In genomic region chr19:10291896-10292490, GRCm38 (mm10) we compare ENCODE assay signal across 23 mouse cellular contexts. TPM values are rescaled to one million over a fixed set of nuclear protein-coding genes. Genes with fewer than 3 reads are reported as not detected.
DNase-seq lines count a peak whose midpoint lies in the region; ATAC-seq lines count a peak whose summit lies in the region.
"Had no signal": no experiment of that assay in that cellular context is flagged by ENCODE, and none has a peak within 500 bp of the region (broad histone marks: within the 10 kb centered on the region; RNA-seq: fewer than 3 reads in every experiment).

No protein-coding gene starts in this region.

- no peak overlapping the region for H3K27ac ChIP-seq in kidney, embryonic 14.5 days (ENCODE audit: low read depth, low read length)
- H3K27ac ChIP-seq in intestine, embryonic 16.5 days (ENCODE audit: low read length) = peak overlapping the region; percentile 62
- no peak overlapping the region for H3K27ac ChIP-seq in forebrain, embryonic 14.5 days (ENCODE audit: low read depth, low read length)
- H3K27ac ChIP-seq: embryonic facial prominence, embryonic 13.5 days had no signal

- no peak overlapping the region for H3K4me2 ChIP-seq in kidney, embryonic 14.5 days (replicated peaks; ENCODE audit: low read depth, low read length)
- no peak overlapping the region for H3K4me2 ChIP-seq in intestine, embryonic 16.5 days (ENCODE audit: low read depth, low read length)
- H3K4me2 ChIP-seq in forebrain, embryonic 14.5 days (ENCODE audit: low read length) = no peak overlapping the region
- H3K4me2 ChIP-seq: embryonic facial prominence, embryonic 13.5 days; midbrain, embryonic 11.5 days had no signal

- WGBS in kidney, embryonic 14.5 days = 44% methylated on average over 9 of the region's 9 CpGs
- 46% methylated on average over 9 of the region's 9 CpGs for WGBS in intestine, embryonic 16.5 days
- WGBS in forebrain, embryonic 14.5 days = 85% methylated on average over 9 of the region's 9 CpGs

- DNase-seq in kidney, postnatal 10 days = no peak
- DNase-seq in NIH3T3 (ENCODE audit: low read depth) = peak; percentile 52
- peak; percentile 36 for DNase-seq in lung, postnatal 25 days (ENCODE audit: low spot score)
- no peak for DNase-seq in left cerebral cortex, adult 9 months (ENCODE audit: low spot score in 2 of 2)
- DNase-seq in forebrain, embryonic 14.5 days (ENCODE audit: low spot score) = no peak
- no peak for DNase-seq in heart, adult 18-20 months
- DNase-seq: adrenal gland, postnatal 25 days; B cell, adult 2 months; cerebellum, adult 2 months; kidney, postnatal 25 days; retina, postnatal 1 day; right cerebral cortex, postnatal 4 days; thymus, postnatal 14 days had no signal

- peaks cover 54% of the 10 kb centered on the region for H3K4me1 ChIP-seq in kidney, embryonic 14.5 days (ENCODE audit: control insufficient read depth, insufficient read depth, low read length)
- H3K4me1 ChIP-seq in intestine, embryonic 16.5 days (ENCODE audit: control insufficient read depth, insufficient read depth, low read length) = peaks cover 74% of the 10 kb centered on the region
- peaks cover 23% of the 10 kb centered on the region for H3K4me1 ChIP-seq in forebrain, embryonic 14.5 days (ENCODE audit: control insufficient read depth, insufficient read depth, low read length)

- H3K9ac ChIP-seq in kidney, embryonic 14.5 days (ENCODE audit: low read depth, low read length) = 0 out of 2 replicates have a peak overlapping the region, but pooled peaks have one; percentile 9
- 0 out of 2 replicates have a peak overlapping the region, but pooled peaks have one; percentile 17 for H3K9ac ChIP-seq in intestine, embryonic 16.5 days (ENCODE audit: low read depth, low read length)
- H3K9ac ChIP-seq in forebrain, embryonic 14.5 days (ENCODE audit: low read length) = no peak overlapping the region
- H3K9ac ChIP-seq: embryonic facial prominence, embryonic 13.5 days had no signal

- no peaks in the 10 kb centered on the region for H3K36me3 ChIP-seq in kidney, embryonic 14.5 days (ENCODE audit: control insufficient read depth, insufficient read depth, low read length)
- no peaks in the 10 kb centered on the region for H3K36me3 ChIP-seq in intestine, embryonic 16.5 days (ENCODE audit: control insufficient read depth, insufficient read depth, low read length)
- no peaks in the 10 kb centered on the region for H3K36me3 ChIP-seq in forebrain, embryonic 14.5 days (ENCODE audit: control insufficient read depth, insufficient read depth, low read length)
- H3K36me3 ChIP-seq: embryonic facial prominence, embryonic 13.5 days had no signal

- no peaks in the 10 kb centered on the region for H3K9me3 ChIP-seq in kidney, embryonic 14.5 days (ENCODE audit: control insufficient read depth, low read length)
- no peaks in the 10 kb centered on the region for H3K9me3 ChIP-seq in intestine, embryonic 16.5 days (ENCODE audit: control insufficient read depth, low read length)
- H3K9me3 ChIP-seq in forebrain, embryonic 14.5 days (replicated peaks; ENCODE audit: control insufficient read depth, low read length) = no peaks in the 10 kb centered on the region
- H3K9me3 ChIP-seq: embryonic facial prominence, embryonic 13.5 days had no signal

- no peaks in the 10 kb centered on the region for H3K27me3 ChIP-seq in kidney, embryonic 14.5 days (ENCODE audit: control insufficient read depth, insufficient read depth, low read length)
- H3K27me3 ChIP-seq in intestine, embryonic 16.5 days (replicated peaks; ENCODE audit: control insufficient read depth, insufficient read depth, low read length) = no peaks in the 10 kb centered on the region
- no peaks in the 10 kb centered on the region for H3K27me3 ChIP-seq in forebrain, embryonic 14.5 days (replicated peaks; ENCODE audit: control insufficient read depth, insufficient read depth, low read length)
- H3K27me3 ChIP-seq: embryonic facial prominence, embryonic 13.5 days; Patski had no signal

- ATAC-seq in kidney, embryonic 14.5 days (ENCODE audit: low FRiP score, low TSS enrichment) = no peak
- no peak for ATAC-seq in intestine, embryonic 16.5 days
- no peak for ATAC-seq in forebrain, embryonic 14.5 days
- ATAC-seq: activated CD4-positive, CD25-positive, alpha-beta regulatory T cell, adult 4 months; inflammation-experienced regulatory T-cells, adult 6 months; Patski had no signal

- H3K4me3 ChIP-seq in kidney, embryonic 14.5 days (ENCODE audit: low read length) = no peak overlapping the region
- H3K4me3 ChIP-seq in intestine, embryonic 16.5 days (ENCODE audit: low read length) = no peak overlapping the region
- no peak overlapping the region for H3K4me3 ChIP-seq in forebrain, embryonic 14.5 days (ENCODE audit: low read depth, low read length)
- H3K4me3 ChIP-seq: embryonic facial prominence, embryonic 13.5 days had no signal

RNA-seq across cellular contexts. Expression of gene Dagla, which starts 12.7 kb away (rescaled TPM):
- polyA plus RNA-seq in kidney, embryonic 14.5 days (2014; fragmentation: Nextera tagmentation; extraction: Ambion mirVana) = 2.2 and 3.0 TPM in 2 replicates
- 2.6 and 3.2 TPM in 2 replicates for polyA plus RNA-seq in intestine, embryonic 16.5 days (2015; fragmentation: Nextera tagmentation; extraction: Ambion mirVana)
- 3.6 and 5.8 TPM in 2 replicates for polyA plus RNA-seq in forebrain, embryonic 14.5 days (2014; fragmentation: Nextera tagmentation; extraction: Ambion mirVana)
- total RNA-seq in heart, adult 18-20 months (2021) = 1 to 10 TPM; 3.3 TPM
- total RNA-seq: monocyte, adult 5-6 weeks; neutrophil, adult 5-6 weeks had no signal

RNA-seq across cellular contexts. Expression of gene Myrf, which starts 51.4 kb away (rescaled TPM):
- 3.9 and 6.4 TPM in 2 replicates for polyA plus RNA-seq in kidney, embryonic 14.5 days (2014; fragmentation: Nextera tagmentation; extraction: Ambion mirVana)
- 9.9 and 10.1 TPM in 2 replicates for polyA plus RNA-seq in intestine, embryonic 16.5 days (2015; fragmentation: Nextera tagmentation; extraction: Ambion mirVana)
- 0.20 and 0.40 TPM in 2 replicates for polyA plus RNA-seq in forebrain, embryonic 14.5 days (2014; fragmentation: Nextera tagmentation; extraction: Ambion mirVana)
- 1 to 10 TPM; 4.2 to 6.2 TPM for total RNA-seq in heart, adult 18-20 months (2021)
- total RNA-seq: granulocyte monocyte progenitor cell, adult 5-6 weeks; monocyte, adult 5-6 weeks; neutrophil, adult 5-6 weeks had no signal
- polyA plus RNA-seq: inflammation-experienced regulatory T-cells, adult 6 months had no signal

Comparison
In these comparisons a context has a peak if more than half of its experiments do, and no peak if none do; other contexts are left out.
1. DNase-seq: peak in NIH3T3 (single experiment) and lung, postnatal 25 days (single experiment); none in kidney, postnatal 10 days (single experiment), left cerebral cortex, adult 9 months (0 of 2), forebrain, embryonic 14.5 days (single experiment) and heart, adult 18-20 months (0 of 2).